In the genomic region with DNA sequence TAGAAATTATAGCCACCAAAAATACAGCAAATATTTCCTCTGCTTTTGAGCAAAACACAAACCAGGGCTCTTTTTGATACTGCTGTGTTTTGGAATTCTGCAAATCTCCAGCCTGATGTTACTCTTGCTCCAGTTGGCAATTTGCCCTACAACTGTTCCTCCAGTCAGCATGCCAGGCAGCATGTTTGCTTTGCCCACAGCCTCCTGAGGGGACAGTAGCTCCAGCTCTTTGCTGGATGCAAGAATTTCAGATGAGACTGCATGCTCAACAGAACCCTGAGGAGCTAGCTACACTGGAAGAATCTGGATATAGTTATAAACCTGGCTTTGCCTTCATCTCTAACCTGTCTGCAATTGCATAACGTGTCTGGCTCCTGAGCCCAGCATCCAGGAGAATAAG, we compare ENCODE assay signal across 9 mouse cellular contexts.
DNase-seq lines count a peak whose midpoint lies in the region; ATAC-seq lines count a peak whose summit lies in the region.
"Had no signal": no experiment of that assay in that cellular context is flagged by ENCODE, and none has a peak within 500 bp of the region (broad histone marks: within the 10 kb centered on the region; RNA-seq: fewer than 3 reads in every experiment).

No protein-coding gene starts in this region.

- no peak overlapping the region for H3K4me2 ChIP-seq in heart, embryonic 16.5 days (ENCODE audit: low read depth, low read length)
- no peak overlapping the region for H3K4me2 ChIP-seq in neural tube, embryonic 13.5 days
- H3K4me2 ChIP-seq in neural tube, embryonic 15.5 days = no peak overlapping the region
- H3K4me2 ChIP-seq: midbrain, embryonic 15.5 days had no signal

- no peak overlapping the region for H3K27ac ChIP-seq in heart, embryonic 16.5 days (ENCODE audit: low read length)
- H3K27ac ChIP-seq in heart, embryonic 10.5 days = no peak overlapping the region
- H3K27ac ChIP-seq in neural tube, embryonic 13.5 days (replicated peaks) = 0 out of 2 replicates have a peak overlapping the region, but pooled peaks have one; percentile 9
- peak overlapping the region; percentile 23; the same call in 1 of the 2 replicates for H3K27ac ChIP-seq in neural tube, embryonic 15.5 days (replicated peaks)
- H3K27ac ChIP-seq: midbrain, embryonic 15.5 days had no signal

- H3K9me3 ChIP-seq in heart, embryonic 16.5 days (replicated peaks; ENCODE audit: control insufficient read depth, low read length) = no peaks in the 10 kb centered on the region
- no peaks in the 10 kb centered on the region for H3K9me3 ChIP-seq in heart, embryonic 10.5 days
- H3K9me3 ChIP-seq in neural tube, embryonic 13.5 days = no peaks in the 10 kb centered on the region
- H3K9me3 ChIP-seq in neural tube, embryonic 15.5 days (replicated peaks) = no peaks in the 10 kb centered on the region
- H3K9me3 ChIP-seq: midbrain, embryonic 15.5 days had no signal

- ATAC-seq in heart, embryonic 16.5 days (replicated peaks; ENCODE audit: extremely low read depth, insufficient read depth, low FRiP score) = 0 out of 2 replicates have a peak, but pooled peaks have one; percentile 32
- ATAC-seq in neural tube, embryonic 13.5 days (ENCODE audit: low read depth) = no peak
- ATAC-seq in neural tube, embryonic 15.5 days (ENCODE audit: low FRiP score) = peak; percentile 45; the same call in 1 of the 2 replicates
- ATAC-seq in megakaryocyte progenitor cell, adult 5-6 weeks (replicated peaks; ENCODE audit: poor library complexity) = no peak
- ATAC-seq: midbrain, embryonic 15.5 days had no signal

- H3K9ac ChIP-seq in heart, embryonic 16.5 days (ENCODE audit: low read length) = no peak overlapping the region
- H3K9ac ChIP-seq in neural tube, embryonic 13.5 days = no peak overlapping the region
- no peak overlapping the region for H3K9ac ChIP-seq in neural tube, embryonic 15.5 days (replicated peaks)
- H3K9ac ChIP-seq: midbrain, embryonic 15.5 days had no signal

- H3K27me3 ChIP-seq in heart, embryonic 16.5 days (ENCODE audit: control insufficient read depth, insufficient read depth, low read length) = no peaks in the 10 kb centered on the region
- no peaks in the 10 kb centered on the region for H3K27me3 ChIP-seq in heart, embryonic 10.5 days (ENCODE audit: insufficient read depth, poor library complexity, severe bottlenecking)
- no peaks in the 10 kb centered on the region for H3K27me3 ChIP-seq in neural tube, embryonic 13.5 days
- no peaks in the 10 kb centered on the region for H3K27me3 ChIP-seq in neural tube, embryonic 15.5 days (replicated peaks)
- H3K27me3 ChIP-seq: midbrain, embryonic 15.5 days had no signal

- no peak overlapping the region for H3K4me3 ChIP-seq in heart, embryonic 16.5 days (ENCODE audit: low read length)
- no peak overlapping the region for H3K4me3 ChIP-seq in heart, embryonic 10.5 days
- H3K4me3 ChIP-seq in neural tube, embryonic 13.5 days = no peak overlapping the region
- H3K4me3 ChIP-seq in neural tube, embryonic 15.5 days (replicated peaks) = no peak overlapping the region
- H3K4me3 ChIP-seq: midbrain, embryonic 15.5 days had no signal

- no peak for DNase-seq in heart, embryonic 10.5 days (ENCODE audit: low spot score)
- DNase-seq in neural tube, embryonic 10.5 days (ENCODE audit: extremely low spot score, low spot score) = no peak
- DNase-seq in kidney, adult 9 months = peak; percentile 52
- DNase-seq in thymus, postnatal 14 days = no peak

- H3K36me3 ChIP-seq in heart, embryonic 16.5 days (ENCODE audit: control insufficient read depth, insufficient read depth) = no peaks in the 10 kb centered on the region
- H3K36me3 ChIP-seq in heart, embryonic 10.5 days = no peaks in the 10 kb centered on the region
- H3K36me3 ChIP-seq in neural tube, embryonic 13.5 days = no peaks in the 10 kb centered on the region
- no peaks in the 10 kb centered on the region for H3K36me3 ChIP-seq in neural tube, embryonic 15.5 days
- H3K36me3 ChIP-seq: midbrain, embryonic 15.5 days had no signal

- H3K4me1 ChIP-seq in heart, embryonic 16.5 days (ENCODE audit: control insufficient read depth, insufficient read depth, low read length) = peaks cover 14% of the 10 kb centered on the region; the same call in 1 of the 2 replicates
- no peaks in the 10 kb centered on the region for H3K4me1 ChIP-seq in heart, embryonic 10.5 days
- H3K4me1 ChIP-seq in neural tube, embryonic 13.5 days (replicated peaks) = peaks cover 11% of the 10 kb centered on the region
- peaks cover 20% of the 10 kb centered on the region for H3K4me1 ChIP-seq in neural tube, embryonic 15.5 days
- H3K4me1 ChIP-seq: midbrain, embryonic 15.5 days had no signal

- 46% methylated on average over 1 of the region's 1 CpGs for WGBS in heart, embryonic 16.5 days
- 77% methylated on average over 1 of the region's 1 CpGs for WGBS in heart, embryonic 10.5 days
- WGBS in neural tube, embryonic 13.5 days = 45% methylated on average over 1 of the region's 1 CpGs
- WGBS in neural tube, embryonic 15.5 days = 39% methylated on average over 1 of the region's 1 CpGs

Comparison
In these comparisons a context has a peak if more than half of its experiments do, and no peak if none do; other contexts are left out.
1. ATAC-seq: peak in heart, embryonic 16.5 days (single experiment) and neural tube, embryonic 15.5 days (single experiment); none in neural tube, embryonic 13.5 days (single experiment) and megakaryocyte progenitor cell, adult 5-6 weeks (single experiment).
2. H3K27ac ChIP-seq: peak in neural tube, embryonic 13.5 days (single experiment) and neural tube, embryonic 15.5 days (single experiment); none in heart, embryonic 16.5 days (single experiment) and heart, embryonic 10.5 days (single experiment).